Mouse (Mus musculus): Measurements from ENCODE around the gene Lzic. TPM values are rescaled to one million over a fixed set of nuclear protein-coding genes. Genes with fewer than 3 reads are reported as not detected.

Gene Lzic
- total RNA-seq, 1 experiment, result 29.1 TPM

DNA sequence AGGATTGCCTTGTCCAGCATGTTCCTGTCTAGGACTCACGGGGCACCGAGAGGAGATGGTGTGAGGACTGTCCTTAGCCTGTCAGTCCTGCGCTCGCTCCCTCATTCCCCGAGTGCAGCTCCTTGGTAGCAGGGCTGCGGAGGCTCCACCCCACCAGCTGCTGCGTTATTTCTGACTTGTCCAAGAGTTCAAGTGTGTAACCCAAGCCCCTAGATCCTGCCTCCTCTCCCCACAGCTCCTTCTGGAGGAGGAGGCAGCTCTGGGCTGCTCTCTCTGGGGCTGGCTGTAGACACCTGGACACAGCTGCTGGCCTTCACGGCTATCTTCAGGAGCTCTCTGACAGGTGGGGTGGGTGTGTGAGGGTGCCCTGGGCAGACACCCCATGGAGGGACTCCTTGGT is 59.9 kb downstream of the Lzic start:
- Histone ChIP-seq H3K4me3 (ENCODE audit: insufficient read depth in 1 of 2, low read depth in 1 of 2, low read length in 2 of 2, poor library complexity in 1 of 2, severe bottlenecking in 1 of 2) (no peak overlapping the region), H3K36me3 (ENCODE audit: control insufficient read depth, insufficient read depth, low read length, poor library complexity, severe bottlenecking) (no peaks in the 10 kb centered on the region), H3K9me3 (ENCODE audit: control insufficient read depth, insufficient read depth, low read depth, low read length) (no peaks in the 10 kb centered on the region), H3K4me1 (ENCODE audit: control insufficient read depth in 2 of 2, insufficient read depth in 2 of 2, low read length in 2 of 2, poor library complexity in 1 of 2) (peaks cover 0 to 4% of the 10 kb centered on the region in 2 experiments; a peak in 1 of 4 replicates), H3K27ac (ENCODE audit: insufficient read depth, low read depth, low read length, poor library complexity, severe bottlenecking) (no peak overlapping the region), H3K9ac (ENCODE audit: insufficient read depth, low read depth, low read length, poor library complexity, severe bottlenecking) (no peak overlapping the region)
- TF ChIP-seq CHD2 (IDR thresholded peaks at IDR 0.05; ENCODE audit: low read depth, low read length), result no peak
- TF ChIP-seq ZNF384 (IDR thresholded peaks at IDR 0.05; ENCODE audit: low read depth, low read length), result no peak
- TF ChIP-seq ZC3H11A (IDR thresholded peaks at IDR 0.05; ENCODE audit: borderline replicate concordance, low read depth, low read length), result no peak
- TF ChIP-seq MAFK (IDR thresholded peaks at IDR 0.05; ENCODE audit: insufficient read depth, low read depth, low read length), result no peak
- no peak for TF ChIP-seq HCFC1 (IDR thresholded peaks at IDR 0.05; ENCODE audit: borderline replicate concordance, insufficient read depth, low read length)
- in situ Hi-C loops (cut with MboI; ENCODE audit: low sequenced_read_pairs in 2 of 2, unreplicated experiment in 2 of 2), result no loop called here
- no peak for DNase-seq (ENCODE audit: low read depth, low spot score)

Other genes starting within 250 kb of the Lzic start
- gene Kif1b, start 177.5 kb upstream of the Lzic start, total RNA-seq (2012; rRNA removed), result 27.1 and 28.7 TPM in 2 replicates
- 72.4 and 78.9 TPM in 2 replicates for gene Ube4b, start 58.5 kb upstream of the Lzic start, total RNA-seq (2012; rRNA removed)
- 1.4 and 2.7 TPM in 2 replicates for gene Rbp7, start 30.3 kb upstream of the Lzic start, total RNA-seq (2012; rRNA removed)
- gene Tmem274, start 7.9 kb upstream of the Lzic start, total RNA-seq (2012; rRNA removed), result not detected in 2 replicates
- 8.5 and 11.0 TPM in 2 replicates for gene Nmnat1, start within 50 bp of the Lzic start, total RNA-seq (2012; rRNA removed)
- gene Ctnnbip1, start 33.0 kb downstream of the Lzic start, total RNA-seq (2012; rRNA removed), result 18.3 and 19.0 TPM in 2 replicates
- 115 and 254 TPM in 2 replicates for gene Clstn1, start 101.2 kb downstream of the Lzic start, total RNA-seq (2012; rRNA removed)
- 6.4 and 8.0 TPM in 2 replicates for gene Pik3cd, start 217.3 kb downstream of the Lzic start, total RNA-seq (2012; rRNA removed)

All from ES-E14 (cell line).